Mouse (Mus musculus) gastrocnemius, postnatal 4 days (tissue): ENCODE data around the gene Il27ra. TPM values are rescaled to one million over a fixed set of nuclear protein-coding genes. Genes with fewer than 3 reads are reported as not detected.

Experiments used
- DNase-seq, 2 experiments: peaks; one replicate each; pipeline ENCODE4 v3.0.0; 2021 to 2022; ENCODE audit warnings: low spot score in 2 of 2, mixed read lengths in 2 of 2
- total RNA-seq, 2 experiments: library from RNA; stranded (reverse); gene quantifications; 2 replicates each; pipeline ENCODE4 v1.2.3; 2021

The Il27ra gene
- total RNA-seq, 2 experiments from 2014 or later: 0.93 to 1.4 TPM

GRCm38 (mm10) chr8:84066291-84066930, 24.0 kb upstream of the Il27ra start, which contains the start of gene Rfx1:
Gene Rfx1 (plus strand): TSS chr8:84066834.
- DNase-seq: peak; percentile 98 to 99

- DNase-seq: no peak
Observed at GRCm38 (mm10) chr8:84065457-84066072, 23.2 kb upstream of the Il27ra start.

GRCm38 (mm10) chr8:84065037-84065436, 22.6 kb upstream of the Il27ra start, which contains the start of gene Gm10643:
Gene Gm10643 (minus strand): TSS chr8:84065137.
- DNase-seq: no peak

GRCm38 (mm10) chr8:84063861-84064610, 21.6 kb upstream of the Il27ra start:
- DNase-seq: no peak

- no peak for DNase-seq
Observed at GRCm38 (mm10) chr8:84060245-84060644, 17.9 kb upstream of the Il27ra start.

- DNase-seq: no peak
Observed at GRCm38 (mm10) chr8:84059226-84059625, 16.8 kb upstream of the Il27ra start.

GRCm38 (mm10) chr8:84057827-84058226, 15.4 kb upstream of the Il27ra start:
- no peak for DNase-seq

GRCm38 (mm10) chr8:84053229-84053628, 10.8 kb upstream of the Il27ra start:
- no peak for DNase-seq

- no peak for DNase-seq
Observed at GRCm38 (mm10) chr8:84052746-84053145, 10.4 kb upstream of the Il27ra start.

GRCm38 (mm10) chr8:84048171-84048570, 5.8 kb upstream of the Il27ra start:
- no peak for DNase-seq

GRCm38 (mm10) chr8:84046505-84046904, 4.1 kb upstream of the Il27ra start:
- no peak for DNase-seq

- DNase-seq: no peak
Observed at GRCm38 (mm10) chr8:84044900-84045299, 2.5 kb upstream of the Il27ra start, which contains the start of gene Rln3. Gene Rln3 (minus strand): TSS chr8:84045000.

- no peak for DNase-seq
Observed at GRCm38 (mm10) chr8:84044103-84044502, 1.7 kb upstream of the Il27ra start.

GRCm38 (mm10) chr8:84042948-84043342, 556 bp upstream of the Il27ra start:
- no peak for DNase-seq

- DNase-seq: peak in 1 of 2 experiments; percentile 72
Observed at GRCm38 (mm10) chr8:84039050-84039449, 3.3 kb downstream of the Il27ra start.

- peak in 1 of 2 experiments; percentile 25 for DNase-seq
Observed at GRCm38 (mm10) chr8:84038015-84038414, 4.4 kb downstream of the Il27ra start.

GRCm38 (mm10) chr8:84032777-84033176, 9.6 kb downstream of the Il27ra start:
- DNase-seq: no peak

GRCm38 (mm10) chr8:84029272-84029671, 13.1 kb downstream of the Il27ra start:
- no peak for DNase-seq

- no peak for DNase-seq
Observed at GRCm38 (mm10) chr8:84027449-84027848, 14.9 kb downstream of the Il27ra start.

GRCm38 (mm10) chr8:84025863-84026262, 16.5 kb downstream of the Il27ra start:
- peak in 1 of 2 experiments; percentile 62 for DNase-seq

GRCm38 (mm10) chr8:84024171-84024570, 18.2 kb downstream of the Il27ra start:
- peak in 1 of 2 experiments; percentile 64 for DNase-seq

- no peak for DNase-seq
Observed at GRCm38 (mm10) chr8:84023631-84024030, 18.8 kb downstream of the Il27ra start.
